10 mouse cellular contexts compared by ENCODE assay signal in the genomic region with DNA sequence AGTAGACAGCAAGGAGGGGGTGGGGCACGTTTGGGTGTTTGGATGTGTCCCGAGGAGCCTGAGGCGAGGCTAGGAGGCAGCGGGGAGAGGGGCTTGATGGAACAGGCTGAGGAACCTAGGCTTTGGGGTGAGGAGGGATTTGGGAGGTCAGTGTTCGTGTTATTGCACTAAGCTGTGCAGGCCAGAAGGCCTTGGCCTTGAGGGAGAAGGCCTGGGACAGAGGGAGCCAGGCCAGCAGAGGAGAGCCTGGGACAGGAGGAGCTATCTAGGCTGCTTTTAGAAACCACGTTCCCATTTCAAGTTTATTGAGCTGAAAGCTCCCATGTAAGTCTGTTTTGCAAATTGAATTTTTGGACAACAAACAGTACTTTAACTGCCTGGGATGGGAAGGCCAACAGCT.
"Had no signal": no experiment of that assay in that cellular context is flagged by ENCODE, and none has a peak within 500 bp of the region (broad histone marks: within the 10 kb centered on the region; RNA-seq: fewer than 3 reads in every experiment).

No protein-coding gene starts in this region.

- DNase-seq: liver, postnatal 0 days; lung, adult 2 months; lung, postnatal 14 days; lung, postnatal 36 days; right cerebral cortex, adult 18-20 months; right cerebral cortex, postnatal 25 days; right cerebral cortex, postnatal 4 days; thymus, adult 2 months; thymus, postnatal 25 days; thymus, postnatal 4 days had no signal
